Mouse (Mus musculus) heart, embryonic 15.5 days (tissue): ENCODE data around the gene Smad1. TPM values are rescaled to one million over a fixed set of nuclear protein-coding genes. Genes with fewer than 3 reads are reported as not detected.

Experiments used
- ATAC-seq: fragments of 200-750 bp; cut with Nextera tagmentation; replicated peaks from 2 replicates; pipeline ENCODE4 v1.8.0; 2017; ENCODE audit warnings: low read depth, moderate TSS enrichment; ENCODE audit not compliant: insufficient number of reproducible peaks, insufficient read depth, low FRiP score
- H3K27ac ChIP-seq: fragments of 300-500 bp; sonication (generic); 2 replicates; pipeline ENCODE4 v1.5.1; 2015; ENCODE audit warnings: mild to moderate bottlenecking, inconsistent platforms
- H3K27me3 ChIP-seq: fragments of 300-500 bp; sonication (generic); 2 replicates; pipeline ENCODE4 v1.6.1; 2015; ENCODE audit warnings: inconsistent platforms
- H3K36me3 ChIP-seq: fragments of 300-500 bp; sonication (generic); 2 replicates; pipeline ENCODE4 v1.6.1; 2015; ENCODE audit warnings: mild to moderate bottlenecking, inconsistent platforms
- H3K4me1 ChIP-seq: fragments of 300-500 bp; sonication (generic); replicated peaks from 2 replicates; pipeline ENCODE4 v1.6.1; 2015; ENCODE audit warnings: inconsistent platforms
- H3K4me2 ChIP-seq: fragments of 300-500 bp; sonication (generic); 2 replicates; pipeline ENCODE4 v1.6.1; 2015; ENCODE audit warnings: inconsistent platforms, mild to moderate bottlenecking, moderate library complexity
- H3K4me3 ChIP-seq: fragments of 300-500 bp; sonication (generic); 2 replicates; pipeline ENCODE4 v1.5.1; 2015; ENCODE audit warnings: mild to moderate bottlenecking, inconsistent platforms
- H3K9ac ChIP-seq: fragments of 300-500 bp; sonication (generic); 2 replicates; pipeline ENCODE4 v1.6.1; 2015; ENCODE audit warnings: mild to moderate bottlenecking, inconsistent platforms
- H3K9me3 ChIP-seq: fragments of 300-500 bp; sonication (generic); replicated peaks from 2 replicates; pipeline ENCODE4 v1.6.1; 2016; ENCODE audit warnings: inconsistent platforms
- WGBS: fragments of 180-500 bp; shearing (Covaris S2); methylation state at CpG from one replicate; pipeline ENCODE4 v1.1.7; 2015; ENCODE audit warnings: mixed read lengths; 5-methylcytosine and 5-hydroxymethylcytosine counted together
- polyA plus RNA-seq: library from polyadenylated mRNA; unstranded; fragments of >200 nt; fragmentation: Nextera tagmentation; extraction: Ambion mirVana; gene quantifications from 2 replicates; pipeline ENCODE4 v1.2.1, GENCODE M21; 2015

Smad1 gene
- polyA plus RNA-seq, 1 experiment from 2014 or later: 17.9 TPM

- no peak for ATAC-seq
- no peaks in the 10 kb centered on the region for H3K9me3 ChIP-seq
- no peak overlapping the region for H3K9ac ChIP-seq
- no peaks in the 10 kb centered on the region for H3K27me3 ChIP-seq
- WGBS: 84% methylated on average over 8 of the region's 8 CpGs
- H3K4me1 ChIP-seq: peaks cover 10% of the 10 kb centered on the region
- peak overlapping the region; percentile 3; the same call in 1 of the 2 replicates for H3K27ac ChIP-seq
- H3K36me3 ChIP-seq: peaks cover 24% of the 10 kb centered on the region; the same call in 1 of the 2 replicates
- H3K4me2 ChIP-seq: no peak overlapping the region
- H3K4me3 ChIP-seq: no peak overlapping the region
Observed at GRCm38 (mm10) chr8:79351916-79352315, 47.4 kb downstream of the Smad1 start.

DNA sequence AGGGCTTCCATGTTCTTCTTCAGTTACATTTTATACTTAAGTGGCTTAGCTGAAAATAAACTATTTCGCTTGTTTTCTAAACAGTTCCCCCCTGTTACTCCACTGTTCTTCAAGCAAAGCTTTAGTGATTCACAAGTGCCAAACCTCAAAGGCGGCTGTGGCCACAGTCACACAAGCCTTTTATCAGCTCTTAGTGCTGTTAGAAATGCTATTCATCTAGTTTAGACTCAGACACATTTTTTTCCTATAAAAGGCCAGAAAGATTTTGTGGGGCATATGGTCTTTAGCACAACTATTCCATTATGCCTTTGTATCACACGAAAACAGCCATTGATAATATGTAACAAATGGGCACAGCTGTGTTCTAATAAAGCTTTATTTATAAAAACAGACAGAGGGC, 48.5 kb downstream of the Smad1 start:
- Histone ChIP-seq H3K36me3 (peaks cover 24% of the 10 kb centered on the region; the same call in 1 of the 2 replicates), H3K9me3 (no peaks in the 10 kb centered on the region), H3K27me3 (no peaks in the 10 kb centered on the region), H3K4me1 (peaks cover 10% of the 10 kb centered on the region), H3K9ac (no peak overlapping the region), H3K27ac (peak overlapping the region; percentile 63), H3K4me2 (no peak overlapping the region), H3K4me3 (no peak overlapping the region)
- WGBS: 58% methylated on average over 3 of the region's 3 CpGs
- ATAC-seq: no peak

DNA sequence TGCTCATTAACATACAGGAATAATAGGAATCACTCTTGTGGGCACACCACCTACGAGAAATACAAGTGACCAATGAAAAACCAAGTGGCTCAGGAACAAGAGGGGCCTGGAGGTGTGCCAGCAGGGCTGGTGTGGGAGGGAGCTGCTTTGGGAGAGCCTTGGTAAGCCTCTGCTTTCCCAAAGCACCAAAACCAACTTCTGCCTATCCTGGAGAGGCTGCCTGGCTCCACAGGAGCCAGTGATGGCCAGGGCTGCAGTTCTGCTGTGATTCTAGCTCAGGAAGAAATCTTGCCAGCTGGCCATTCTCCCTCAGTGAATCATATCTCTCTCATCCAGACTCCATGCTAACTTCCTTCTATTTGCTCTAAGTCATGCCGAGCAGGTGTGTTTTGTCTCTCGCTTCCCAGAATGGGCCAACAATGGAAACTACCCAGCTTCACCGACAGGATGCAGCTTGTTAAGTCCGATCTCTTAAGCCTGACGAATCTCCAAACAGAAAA, 49.2 kb downstream of the Smad1 start:
- Histone ChIP-seq H3K9me3 (no peaks in the 10 kb centered on the region), H3K4me1 (peaks cover 10% of the 10 kb centered on the region), H3K4me2 (0 out of 2 replicates have a peak overlapping the region, but pooled peaks have one; percentile 7), H3K4me3 (no peak overlapping the region), H3K27ac (peak overlapping the region; percentile 63), H3K36me3 (peaks cover 20% of the 10 kb centered on the region; the same call in 1 of the 2 replicates), H3K9ac (no peak overlapping the region), H3K27me3 (no peaks in the 10 kb centered on the region)
- ATAC-seq: peak; percentile 53; the same call in 1 of the 2 replicates
- WGBS: 46% methylated on average over 6 of the region's 6 CpGs

- Histone ChIP-seq H3K4me2 (no peak overlapping the region), H3K9ac (no peak overlapping the region), H3K9me3 (no peaks in the 10 kb centered on the region), H3K27me3 (no peaks in the 10 kb centered on the region), H3K4me3 (no peak overlapping the region), H3K27ac (no peak overlapping the region), H3K36me3 (peaks cover 16% of the 10 kb centered on the region; the same call in 1 of the 2 replicates), H3K4me1 (peaks cover 10% of the 10 kb centered on the region)
- 88% methylated on average over 10 of the region's 10 CpGs for WGBS
- ATAC-seq: no peak
Observed at GRCm38 (mm10) chr8:79346414-79346813, 52.9 kb downstream of the Smad1 start.

- no peak for ATAC-seq
Observed at GRCm38 (mm10) chr8:79345856-79346255, 53.5 kb downstream of the Smad1 start.

GRCm38 (mm10) chr8:79341236-79341635, 58.1 kb downstream of the Smad1 start:
- 54% methylated on average over 8 of the region's 8 CpGs for WGBS
- Histone ChIP-seq H3K36me3 (peaks cover 31% of the 10 kb centered on the region; the same call in 1 of the 2 replicates), H3K27me3 (no peaks in the 10 kb centered on the region), H3K4me1 (no peaks in the 10 kb centered on the region), H3K9ac (no peak overlapping the region), H3K4me3 (no peak overlapping the region), H3K4me2 (no peak overlapping the region), H3K9me3 (no peaks in the 10 kb centered on the region), H3K27ac (no peak overlapping the region)
- ATAC-seq: no peak

More at GRCm38 (mm10) chr8:79345856-79346255, 53.5 kb downstream of the Smad1 start:
- H3K4me2 ChIP-seq: no peak overlapping the region
- H3K27me3 ChIP-seq: no peaks in the 10 kb centered on the region
- no peaks in the 10 kb centered on the region for H3K9me3 ChIP-seq
- H3K4me3 ChIP-seq: no peak overlapping the region
- 81% methylated on average over 6 of the region's 6 CpGs for WGBS
- no peak overlapping the region for H3K9ac ChIP-seq
- no peak overlapping the region for H3K27ac ChIP-seq
- peaks cover 16% of the 10 kb centered on the region; the same call in 1 of the 2 replicates for H3K36me3 ChIP-seq
- H3K4me1 ChIP-seq: peaks cover 10% of the 10 kb centered on the region

DNA sequence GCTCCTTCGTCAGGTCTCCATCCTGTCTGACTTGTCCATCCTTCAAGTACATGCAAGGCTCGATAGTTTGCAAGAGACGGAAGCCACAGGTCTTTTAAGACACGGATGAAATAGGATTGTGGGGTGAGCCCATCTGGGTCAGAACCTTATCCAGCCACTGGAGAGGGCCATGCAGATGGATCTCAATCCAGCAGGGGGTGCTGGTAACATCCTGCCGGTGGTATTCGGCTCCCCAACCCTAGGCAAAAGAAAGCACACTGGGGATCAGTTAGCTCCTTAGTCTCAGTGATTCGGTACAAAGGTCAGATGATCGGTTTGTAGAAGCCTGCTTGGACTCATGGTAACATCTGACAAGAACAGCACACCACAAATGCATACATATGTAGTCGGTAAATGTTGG, 59.8 kb downstream of the Smad1 start:
- peaks cover 31% of the 10 kb centered on the region; the same call in 1 of the 2 replicates for H3K36me3 ChIP-seq
- 77% methylated on average over 9 of the region's 9 CpGs for WGBS

GRCm38 (mm10) chr8:79338619-79339018, 60.7 kb downstream of the Smad1 start:
- 77% methylated on average over 10 of the region's 10 CpGs for WGBS
- Histone ChIP-seq H3K27me3 (no peaks in the 10 kb centered on the region), H3K9me3 (no peaks in the 10 kb centered on the region), H3K27ac (no peak overlapping the region), H3K4me2 (no peak overlapping the region), H3K4me3 (no peak overlapping the region), H3K4me1 (no peaks in the 10 kb centered on the region), H3K36me3 (peaks cover 26% of the 10 kb centered on the region; the same call in 1 of the 2 replicates), H3K9ac (no peak overlapping the region)
- no peak for ATAC-seq

More for the DNA sequence above, 59.8 kb downstream of the Smad1 start:
- no peaks in the 10 kb centered on the region for H3K27me3 ChIP-seq
- ATAC-seq: no peak
- H3K27ac ChIP-seq: no peak overlapping the region
- H3K9me3 ChIP-seq: no peaks in the 10 kb centered on the region
- no peak overlapping the region for H3K9ac ChIP-seq
- H3K4me3 ChIP-seq: no peak overlapping the region
- H3K4me1 ChIP-seq: no peaks in the 10 kb centered on the region
- no peak overlapping the region for H3K4me2 ChIP-seq

DNA sequence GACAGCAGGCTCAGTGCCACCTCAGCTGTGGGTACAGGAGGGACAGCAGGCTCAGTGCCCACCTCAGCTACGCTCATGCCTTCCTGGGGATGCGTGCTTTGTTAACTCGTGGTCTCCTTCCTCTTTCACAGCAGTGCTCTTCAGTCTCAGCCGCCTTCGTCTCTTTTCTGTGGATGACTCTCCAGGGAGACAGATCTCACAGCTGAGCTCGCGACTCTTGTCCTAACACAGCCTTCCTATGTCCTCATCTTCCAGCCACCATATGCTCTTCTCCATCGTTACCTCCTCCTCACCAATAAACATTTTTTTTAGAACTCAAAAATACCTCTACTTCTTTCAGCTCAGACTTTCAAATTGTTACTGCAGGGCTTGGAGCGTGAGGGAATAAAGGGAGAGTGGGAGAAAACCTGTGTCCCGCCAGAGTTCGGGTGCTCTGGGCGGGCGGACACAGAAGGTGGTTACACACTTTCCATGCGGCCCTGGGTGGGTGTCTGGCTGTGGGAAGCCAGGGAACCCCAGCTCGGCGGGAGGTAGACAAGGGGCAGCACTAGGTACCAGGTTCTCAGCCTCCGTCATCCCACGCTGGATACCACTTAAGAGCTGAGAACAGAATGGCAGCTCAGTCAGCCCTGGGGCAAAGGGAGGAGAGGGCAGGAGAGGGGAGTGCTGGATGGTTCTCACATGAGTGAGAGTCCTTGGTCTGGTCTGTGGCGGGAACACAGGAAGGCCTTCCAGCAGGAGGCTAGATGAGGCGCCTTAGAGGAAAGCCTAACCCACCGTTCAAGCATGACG, 67.0 kb downstream of the Smad1 start:
- H3K4me2 ChIP-seq: no peak overlapping the region
- WGBS: 90% methylated on average over 22 of the region's 22 CpGs
- 0 out of 2 replicates have a peak, but pooled peaks cover 3% of the 10 kb centered on the region for H3K36me3 ChIP-seq
- H3K27ac ChIP-seq: no peak overlapping the region
- ATAC-seq: no peak
- no peak overlapping the region for H3K9ac ChIP-seq
- H3K27me3 ChIP-seq: no peaks in the 10 kb centered on the region
- no peaks in the 10 kb centered on the region for H3K9me3 ChIP-seq
- H3K4me3 ChIP-seq: no peak overlapping the region
- H3K4me1 ChIP-seq: peaks cover 4% of the 10 kb centered on the region; the same call in 1 of the 2 replicates

DNA sequence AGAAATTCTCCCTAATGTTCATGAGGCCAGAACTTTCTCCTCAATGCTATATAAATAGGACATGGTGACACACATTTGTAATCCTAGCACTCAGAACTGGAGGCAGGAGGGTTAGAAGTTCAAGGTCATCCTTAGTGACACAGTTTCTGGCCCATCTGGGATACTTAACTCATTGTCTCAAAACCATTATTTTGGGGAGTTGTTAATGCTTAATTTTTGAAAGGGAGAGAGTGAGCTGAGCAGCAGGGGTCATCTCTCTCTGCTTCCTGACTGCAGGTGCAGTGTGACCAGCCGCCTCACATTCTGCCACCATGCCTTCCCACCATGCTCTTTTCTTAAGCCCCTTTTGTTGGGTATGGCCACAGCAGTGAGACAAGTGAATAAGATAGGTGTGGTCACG, 67.7 kb downstream of the Smad1 start:
- no peaks in the 10 kb centered on the region for H3K9me3 ChIP-seq
- WGBS: 90% methylated on average over 2 of the region's 2 CpGs
- no peak overlapping the region for H3K4me2 ChIP-seq
- H3K9ac ChIP-seq: no peak overlapping the region
- peaks cover 4% of the 10 kb centered on the region; the same call in 1 of the 2 replicates for H3K4me1 ChIP-seq
- no peaks in the 10 kb centered on the region for H3K27me3 ChIP-seq
- H3K36me3 ChIP-seq: no peaks in the 10 kb centered on the region
- no peak for ATAC-seq
- H3K27ac ChIP-seq: no peak overlapping the region
- no peak overlapping the region for H3K4me3 ChIP-seq

DNA sequence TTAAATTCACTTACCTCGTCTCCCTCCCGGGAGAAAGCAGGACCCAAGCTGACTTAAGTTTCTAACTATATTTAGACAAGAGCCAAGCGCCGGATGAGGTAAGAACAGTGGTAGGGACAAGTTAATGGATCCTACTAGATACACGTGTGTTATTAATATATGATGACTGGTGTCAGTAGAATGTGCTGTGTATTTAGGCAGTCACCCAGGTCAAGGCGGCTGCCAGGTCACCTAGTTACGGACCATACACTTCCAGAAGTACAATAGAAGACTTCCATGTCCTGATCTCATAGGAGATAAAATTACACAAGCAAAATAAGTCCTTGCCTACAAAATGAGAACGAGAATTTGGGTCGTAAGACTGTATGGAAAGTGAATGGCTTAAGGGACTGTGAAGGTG, 68.3 kb downstream of the Smad1 start:
- no peak for ATAC-seq
- WGBS: 48% methylated on average over 9 of the region's 9 CpGs

More for the DNA sequence above, 68.3 kb downstream of the Smad1 start:
- Histone ChIP-seq H3K4me1 (peaks cover 4% of the 10 kb centered on the region; the same call in 1 of the 2 replicates), H3K36me3 (no peaks in the 10 kb centered on the region), H3K4me2 (no peak overlapping the region), H3K27me3 (no peaks in the 10 kb centered on the region), H3K4me3 (no peak overlapping the region), H3K9ac (no peak overlapping the region), H3K27ac (no peak overlapping the region), H3K9me3 (no peaks in the 10 kb centered on the region)
